Comparison of ENCODE assay signal across 9 mouse cellular contexts in the genomic region with DNA sequence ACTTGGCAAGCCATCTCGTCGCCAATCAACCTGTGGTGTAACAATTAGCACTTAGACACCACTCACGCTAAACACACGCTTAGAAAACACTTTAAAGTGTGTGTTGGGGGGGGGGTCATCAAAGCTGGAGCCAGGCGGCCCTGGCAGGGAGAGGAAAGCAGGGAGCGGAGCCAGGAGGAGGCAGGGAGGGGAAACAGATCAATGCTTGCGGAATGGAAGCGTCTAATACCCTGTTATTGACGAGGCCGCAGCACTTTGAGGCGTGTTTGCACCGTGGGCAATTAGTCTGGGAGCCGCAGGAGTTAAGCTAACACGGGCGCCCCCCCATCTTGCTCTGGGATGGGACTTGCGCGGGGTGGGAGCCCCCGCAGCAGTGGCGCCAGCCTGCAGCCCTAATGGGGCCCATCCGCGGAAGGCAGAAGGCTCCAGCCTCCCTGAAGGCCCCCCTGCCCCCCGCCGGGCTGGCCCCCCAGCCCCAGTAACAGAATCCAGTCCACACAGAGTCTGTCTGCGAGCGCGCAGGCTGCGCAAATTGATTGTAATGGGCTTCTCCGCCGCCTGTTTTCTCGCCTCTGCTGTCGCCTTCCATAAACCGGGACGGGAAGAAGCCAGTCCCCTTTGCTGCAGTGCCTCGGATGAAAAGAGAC.
DNase-seq lines count a peak whose midpoint lies in the region; ATAC-seq and TF ChIP-seq lines count a peak whose summit lies in the region.
"Had no signal": no experiment of that assay in that cellular context is flagged by ENCODE, and none has a peak within 500 bp of the region (broad histone marks: within the 10 kb centered on the region; RNA-seq: fewer than 3 reads in every experiment).

No protein-coding gene starts in this region.

- H3K36me3 ChIP-seq in kidney, adult 2 months (ENCODE audit: control insufficient read depth, insufficient read depth, low read length) = no peaks in the 10 kb centered on the region
- no peaks in the 10 kb centered on the region for H3K36me3 ChIP-seq in embryonic facial prominence, embryonic 10.5 days (replicated peaks)
- no peaks in the 10 kb centered on the region for H3K36me3 ChIP-seq in hindbrain, embryonic 14.5 days (replicated peaks; ENCODE audit: control insufficient read depth, insufficient read depth)
- no peaks in the 10 kb centered on the region for H3K36me3 ChIP-seq in thymus, adult 2 months (ENCODE audit: control insufficient read depth, insufficient read depth, low read length)

- DNase-seq in kidney, postnatal 10 days = peak; percentile 31
- DNase-seq in kidney, adult 2 months = no peak
- peak; percentile 70 for DNase-seq in embryonic facial prominence, embryonic 10.5 days (ENCODE audit: low spot score)
- peak; percentile 40 for DNase-seq in hindbrain, embryonic 14.5 days (ENCODE audit: low spot score)
- peak; percentile 48 for DNase-seq in neural tube, embryonic 10.5 days (ENCODE audit: extremely low spot score, low spot score)
- no peak for DNase-seq in c-Kit-positive CD71-positive TER-119-positive erythroid progenitor cells, embryonic 14.5 days (ENCODE audit: low spot score)
- DNase-seq in thymus, adult 2 months = no peak
- DNase-seq in spleen, postnatal 10 days (ENCODE audit: low spot score in 2 of 2) = no peak
- DNase-seq: lung, adult 18-20 months had no signal

- peak overlapping the region; percentile 54 for H3K9ac ChIP-seq in hindbrain, embryonic 14.5 days

- no peak for TF ChIP-seq POLR2A in kidney, adult 2 months (IDR thresholded peaks at IDR 0.05; ENCODE audit: low read depth, low read length)
- TF ChIP-seq POLR2A in thymus, adult 2 months (IDR thresholded peaks at IDR 0.05; ENCODE audit: control insufficient read depth, extremely low read depth, insufficient read depth, low read length, poor library complexity) = no peak

- no peak for TF ChIP-seq CTCF in kidney, adult 2 months (conservative IDR thresholded peaks at IDR 0.05; ENCODE audit: insufficient read depth, insufficient read length, low read depth, low read length)
- TF ChIP-seq CTCF in thymus, adult 2 months (IDR thresholded peaks at IDR 0.05; ENCODE audit: borderline replicate concordance, control insufficient read depth, extremely low read depth, insufficient read depth, low read length, poor library complexity) = no peak

- peak; percentile 27; the same call in 1 of the 2 replicates for ATAC-seq in hindbrain, embryonic 14.5 days (ENCODE audit: low FRiP score)

- peak overlapping the region; percentile 79 for H3K4me2 ChIP-seq in hindbrain, embryonic 14.5 days (replicated peaks)

- H3K9me3 ChIP-seq in embryonic facial prominence, embryonic 10.5 days = no peaks in the 10 kb centered on the region
- no peaks in the 10 kb centered on the region for H3K9me3 ChIP-seq in hindbrain, embryonic 14.5 days (ENCODE audit: control insufficient read depth, low read length)

- WGBS in kidney, adult 2 months = 12% methylated on average over 34 of the region's 34 CpGs
- 1% methylated on average over 34 of the region's 34 CpGs for WGBS in embryonic facial prominence, embryonic 10.5 days
- under 1% methylated on average over 33 of the region's 34 CpGs for WGBS in hindbrain, embryonic 14.5 days
- 14% methylated on average over 34 of the region's 34 CpGs for WGBS in thymus, adult 2 months

- H3K4me1 ChIP-seq in kidney, adult 2 months (ENCODE audit: control insufficient read depth, insufficient read depth, low read length) = no peaks in the 10 kb centered on the region
- peaks cover 32% of the 10 kb centered on the region for H3K4me1 ChIP-seq in embryonic facial prominence, embryonic 10.5 days
- H3K4me1 ChIP-seq in hindbrain, embryonic 14.5 days (replicated peaks; ENCODE audit: control insufficient read depth, insufficient read depth, low read length) = peaks cover 8% of the 10 kb centered on the region
- H3K4me1 ChIP-seq in thymus, adult 2 months (replicated peaks; ENCODE audit: control insufficient read depth, insufficient read depth, low read length) = no peaks in the 10 kb centered on the region

- no peak overlapping the region for H3K27ac ChIP-seq in kidney, adult 2 months (ENCODE audit: insufficient read depth, low read depth, low read length)
- peak overlapping the region; percentile 83 for H3K27ac ChIP-seq in embryonic facial prominence, embryonic 10.5 days (replicated peaks)
- H3K27ac ChIP-seq in hindbrain, embryonic 14.5 days = no peak overlapping the region
- no peak overlapping the region for H3K27ac ChIP-seq in thymus, adult 2 months (ENCODE audit: control insufficient read depth, insufficient read depth, low read length)

- H3K4me3 ChIP-seq in kidney, adult 2 months (ENCODE audit: insufficient read depth, low read depth, low read length) = no peak overlapping the region
- peak overlapping the region; percentile 59 for H3K4me3 ChIP-seq in embryonic facial prominence, embryonic 10.5 days
- H3K4me3 ChIP-seq in hindbrain, embryonic 14.5 days (replicated peaks; ENCODE audit: low read length) = peak overlapping the region; percentile 30
- H3K4me3 ChIP-seq in thymus, adult 2 months (ENCODE audit: control insufficient read depth, insufficient read depth, low read length) = no peak overlapping the region

- no peaks in the 10 kb centered on the region for H3K27me3 ChIP-seq in kidney, adult 2 months (replicated peaks; ENCODE audit: control insufficient read depth, insufficient read depth, low read length)
- peaks cover 88% of the 10 kb centered on the region for H3K27me3 ChIP-seq in embryonic facial prominence, embryonic 10.5 days (replicated peaks; ENCODE audit: low read depth, poor library complexity, severe bottlenecking)
- peaks cover 18% of the 10 kb centered on the region for H3K27me3 ChIP-seq in hindbrain, embryonic 14.5 days (ENCODE audit: control insufficient read depth, insufficient read depth, low read length)
- no peaks in the 10 kb centered on the region for H3K27me3 ChIP-seq in thymus, adult 2 months (ENCODE audit: control insufficient read depth, insufficient read depth, low read length)

Comparison
In these comparisons a context has a peak if more than half of its experiments do, and no peak if none do; other contexts are left out.
1. DNase-seq: peak in kidney, postnatal 10 days (single experiment), embryonic facial prominence, embryonic 10.5 days (single experiment), hindbrain, embryonic 14.5 days (single experiment) and neural tube, embryonic 10.5 days (single experiment); none in kidney, adult 2 months (single experiment), c-Kit-positive CD71-positive TER-119-positive erythroid progenitor cells, embryonic 14.5 days (single experiment), thymus, adult 2 months (single experiment) and spleen, postnatal 10 days (0 of 2).
2. H3K4me3 ChIP-seq: peak in embryonic facial prominence, embryonic 10.5 days (single experiment) and hindbrain, embryonic 14.5 days (single experiment); none in kidney, adult 2 months (single experiment) and thymus, adult 2 months (single experiment).